Mouse (Mus musculus) kidney, adult 2 months (tissue): ENCODE measurements around the gene Saxo1.

ENCODE experiments used
- CTCF ChIP-seq: fragments of 200-500 bp; conservative IDR thresholded peaks from 2 replicates; pipeline ENCODE4 v1.5.1; 2011; ENCODE audit warnings: low read depth, mild to moderate bottlenecking, control low read depth, low read length, moderate library complexity, mixed read lengths; ENCODE audit not compliant: insufficient read depth, insufficient read length
- POLR2A ChIP-seq: fragments of 200-500 bp; IDR thresholded peaks from one replicate; pipeline ENCODE4 v1.6.1; 2011; ENCODE audit warnings: low read depth, low read length, control low read depth

GRCm38 (mm10) chr4:86527162-86528136 lies 30.7 kb downstream of the Saxo1 start:
- TF ChIP-seq CTCF (no peak), POLR2A (no peak)
